Mouse (Mus musculus): ENCODE data around the gene Gm49776. TPM values are rescaled to one million over a fixed set of nuclear protein-coding genes. Genes with fewer than 3 reads are reported as not detected.

The Gm49776 gene
- total RNA-seq, 2 experiments from 2014 or later = 0.86 TPM; not detected in 1

GRCm38 (mm10) chr16:18234671-18235388 lies 23.3 kb downstream of the Gm49776 start, which contains the start of gene Zdhhc8:
Gene Zdhhc8, minus strand, starts transcription at chr16:18235136.
- peak; percentile 87 to 94 for DNase-seq

GRCm38 (mm10) chr16:18233919-18234670 lies 24.0 kb downstream of the Gm49776 start:
- DNase-seq = no peak

GRCm38 (mm10) chr16:18233451-18233850 lies 24.7 kb downstream of the Gm49776 start:
- DNase-seq = no peak

DNA sequence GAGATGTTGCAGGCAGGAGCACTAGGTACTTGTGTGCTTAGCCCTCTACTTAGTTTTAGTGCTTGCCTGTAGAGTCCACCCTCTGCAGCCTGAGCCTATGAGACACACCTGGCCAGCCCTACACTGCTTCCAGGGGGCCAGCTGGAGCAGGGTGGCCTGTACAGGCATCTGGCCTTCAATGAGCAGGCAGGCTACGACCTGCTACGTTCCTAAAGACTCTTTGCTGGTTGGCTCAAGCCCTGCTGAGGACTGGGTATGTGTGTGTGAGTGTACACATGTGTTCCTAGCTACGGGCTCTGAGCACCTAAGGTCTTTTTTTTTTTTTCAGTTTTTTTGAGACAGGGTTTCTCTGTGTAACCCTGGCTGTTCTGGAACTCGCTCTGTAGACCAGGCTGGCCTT lies 26.7 kb downstream of the Gm49776 start:
- DNase-seq = no peak

DNA sequence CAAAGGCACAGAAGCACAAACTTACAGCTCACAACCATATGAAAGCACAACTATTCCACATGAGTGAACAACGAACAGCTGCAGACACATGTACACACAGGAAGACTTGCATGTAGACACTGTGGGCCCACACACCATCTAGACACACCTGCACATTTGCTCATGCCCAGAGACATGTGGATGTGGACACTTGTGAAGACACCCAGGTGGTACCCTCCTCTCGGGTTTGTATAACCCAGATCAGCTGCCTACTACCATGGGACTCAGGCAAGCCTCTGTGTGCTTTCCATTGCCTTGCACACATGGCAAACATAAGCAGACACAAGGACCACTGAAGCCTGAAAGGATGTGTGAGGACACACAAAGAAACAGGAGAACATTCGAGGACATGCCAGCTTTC lies 27.1 kb downstream of the Gm49776 start:
- no peak for DNase-seq

GRCm38 (mm10) chr16:18230617-18231016 lies 27.5 kb downstream of the Gm49776 start:
- DNase-seq = no peak

DNA sequence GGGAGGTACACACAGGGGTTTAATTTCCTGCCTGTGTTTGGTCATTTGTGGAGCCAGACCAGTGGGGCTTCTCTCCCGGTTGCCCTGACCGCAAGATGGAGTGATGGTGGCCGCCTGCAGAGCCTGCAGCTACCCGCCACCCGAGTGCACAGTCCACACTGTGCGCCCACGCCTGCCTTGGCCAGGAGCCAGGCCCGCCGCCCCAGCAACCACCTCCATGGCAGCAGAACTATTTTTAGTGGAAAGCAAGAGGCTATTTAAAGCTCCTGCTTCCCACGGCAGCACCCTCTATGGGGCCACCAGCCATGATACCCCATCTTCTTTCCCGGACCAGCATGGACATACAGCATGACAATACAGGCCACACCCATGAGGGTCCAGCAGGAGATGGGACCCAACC lies 28.5 kb downstream of the Gm49776 start:
- peak; percentile 44 to 62 for DNase-seq

- DNase-seq = no peak
Measured at GRCm38 (mm10) chr16:18228856-18229255, 29.3 kb downstream of the Gm49776 start.

DNA sequence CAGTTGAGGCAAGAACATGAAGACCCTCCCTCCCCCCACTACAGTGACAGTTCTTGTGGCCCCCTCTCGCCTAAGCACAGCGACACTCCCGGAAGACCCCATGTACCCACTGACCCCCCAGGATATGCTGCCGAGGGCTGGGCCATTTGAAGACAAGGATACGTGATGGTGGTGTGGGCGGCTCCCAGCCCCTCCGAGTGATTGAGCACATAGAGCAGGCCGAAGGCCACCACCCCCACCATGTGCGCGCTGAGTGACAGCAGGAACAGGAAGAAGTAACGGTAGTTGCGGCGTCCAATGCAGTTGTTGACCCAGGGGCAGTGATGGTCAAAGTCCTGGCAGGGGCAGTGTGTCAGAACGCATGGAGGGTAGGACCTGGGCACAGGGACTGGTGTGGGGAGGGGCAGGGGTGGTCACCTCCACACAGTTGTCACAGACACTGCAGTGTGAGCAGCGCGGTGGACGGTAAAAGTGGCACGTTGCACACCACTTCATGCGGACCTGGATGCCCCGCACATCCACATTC lies 30.2 kb downstream of the Gm49776 start:
- DNase-seq = no peak

GRCm38 (mm10) chr16:18227187-18227586 lies 30.9 kb downstream of the Gm49776 start:
- DNase-seq = no peak

GRCm38 (mm10) chr16:18222188-18222587 lies 35.9 kb downstream of the Gm49776 start:
- DNase-seq = no peak

- DNase-seq = no peak
Measured at GRCm38 (mm10) chr16:18221543-18221898, 36.6 kb downstream of the Gm49776 start.

GRCm38 (mm10) chr16:18220856-18221542 lies 37.1 kb downstream of the Gm49776 start:
- DNase-seq = no peak

DNA sequence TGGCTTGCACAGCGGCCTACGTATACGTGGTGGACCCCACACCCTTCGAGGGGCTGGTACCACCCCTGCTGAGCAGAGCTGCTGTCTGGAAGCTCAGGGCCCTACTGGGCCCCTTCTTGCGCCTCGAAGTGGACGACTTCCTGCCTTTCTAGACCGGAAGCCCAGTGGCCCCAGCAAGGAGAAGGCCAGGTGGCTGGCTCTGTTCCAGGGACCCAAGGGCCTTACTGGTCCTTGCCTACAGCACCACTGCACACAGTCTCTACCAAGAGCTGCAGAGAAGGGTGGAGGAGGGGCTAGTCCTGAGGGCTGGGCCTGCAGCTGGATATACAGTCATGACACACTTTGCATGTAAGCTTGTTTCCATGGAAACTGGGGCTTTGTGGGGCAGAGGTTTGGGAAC lies 38.1 kb downstream of the Gm49776 start:
- peak; percentile 40 to 50 for DNase-seq

GRCm38 (mm10) chr16:18218580-18218996 lies 39.5 kb downstream of the Gm49776 start:
- DNase-seq = no peak

DNA sequence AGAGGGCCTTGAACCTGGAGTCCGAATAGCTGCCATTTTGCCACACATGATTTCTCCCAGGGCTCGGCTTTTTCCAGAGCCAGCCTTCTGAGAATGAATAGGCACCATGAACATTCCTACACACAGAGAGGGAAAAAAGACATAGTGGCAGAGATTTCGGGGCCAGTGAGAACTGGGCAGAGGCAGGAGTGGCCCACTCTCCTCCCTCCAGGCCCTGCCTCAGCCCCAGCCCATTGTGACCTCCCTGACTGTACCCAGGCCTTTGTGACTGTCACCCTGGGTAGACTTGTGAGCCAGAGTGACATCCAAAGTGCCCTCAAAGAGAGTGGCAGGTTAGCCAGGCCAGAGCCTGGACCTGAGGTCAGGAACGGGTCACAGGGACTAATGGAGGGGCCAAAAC lies 40.5 kb downstream of the Gm49776 start, which contains the start of gene Ccdc188:
Ccdc188 (plus strand) TSS at position 301 of the 400 bp plus-strand sequence.
- DNase-seq = no peak

- DNase-seq = no peak
Measured at GRCm38 (mm10) chr16:18214858-18215257, 43.3 kb downstream of the Gm49776 start.

DNA sequence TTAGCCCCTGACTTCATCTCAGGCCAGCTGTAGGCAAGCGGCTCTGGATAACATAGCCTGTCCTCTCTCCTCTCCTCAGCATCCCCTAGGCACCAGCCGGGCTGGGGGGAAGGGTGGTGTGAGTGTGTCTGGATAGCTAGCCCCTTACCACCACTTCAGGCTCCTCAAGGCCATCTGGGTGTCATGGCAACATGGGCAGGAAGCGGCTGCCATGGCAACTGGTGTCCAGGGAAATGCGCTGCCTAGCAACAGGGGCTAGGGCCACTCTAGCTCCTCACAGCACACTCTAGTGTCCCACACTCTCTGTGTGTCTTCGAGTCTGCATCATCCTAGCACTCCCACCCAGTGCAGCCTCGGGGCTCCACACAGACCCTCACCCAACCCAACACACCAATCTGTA lies 44.4 kb downstream of the Gm49776 start:
- DNase-seq = no peak

- DNase-seq = peak; percentile 84 to 89
Measured at GRCm38 (mm10) chr16:18211417-18212171, 46.5 kb downstream of the Gm49776 start.

DNA sequence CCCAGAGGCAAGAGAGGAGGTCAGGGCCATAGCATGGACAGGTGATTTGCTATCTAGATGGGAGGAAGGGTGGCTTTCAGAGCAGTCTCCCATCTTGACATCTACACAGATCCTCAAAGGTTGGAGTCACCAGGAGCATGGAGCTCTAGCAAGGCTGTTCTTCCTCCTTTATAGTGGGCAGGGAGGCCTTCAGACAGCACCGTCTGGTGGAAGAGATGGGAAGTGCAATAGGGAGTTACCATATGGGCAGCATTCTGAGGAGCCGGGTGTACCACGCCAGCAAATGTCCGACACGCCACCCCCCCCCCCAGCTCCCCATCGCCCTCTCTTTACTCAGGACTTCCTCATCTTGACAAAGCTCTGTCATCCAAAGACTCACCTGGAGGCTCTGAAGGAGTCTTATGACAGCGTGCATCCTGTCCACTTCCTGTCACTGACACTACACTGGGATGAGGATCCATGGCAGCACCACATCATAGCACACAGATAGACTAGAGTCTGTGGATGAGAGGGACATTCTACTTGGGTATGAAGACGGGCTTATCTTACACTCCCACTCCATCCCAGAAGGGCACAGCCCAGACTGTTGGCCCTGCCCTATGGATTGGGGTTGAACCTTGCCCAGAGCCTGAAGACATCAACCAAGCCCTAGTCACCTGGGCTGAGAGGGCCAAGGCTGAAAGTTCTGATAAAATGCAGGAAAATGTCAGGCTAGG lies 47.3 kb downstream of the Gm49776 start:
- peak; percentile 55 to 72 for DNase-seq

DNA sequence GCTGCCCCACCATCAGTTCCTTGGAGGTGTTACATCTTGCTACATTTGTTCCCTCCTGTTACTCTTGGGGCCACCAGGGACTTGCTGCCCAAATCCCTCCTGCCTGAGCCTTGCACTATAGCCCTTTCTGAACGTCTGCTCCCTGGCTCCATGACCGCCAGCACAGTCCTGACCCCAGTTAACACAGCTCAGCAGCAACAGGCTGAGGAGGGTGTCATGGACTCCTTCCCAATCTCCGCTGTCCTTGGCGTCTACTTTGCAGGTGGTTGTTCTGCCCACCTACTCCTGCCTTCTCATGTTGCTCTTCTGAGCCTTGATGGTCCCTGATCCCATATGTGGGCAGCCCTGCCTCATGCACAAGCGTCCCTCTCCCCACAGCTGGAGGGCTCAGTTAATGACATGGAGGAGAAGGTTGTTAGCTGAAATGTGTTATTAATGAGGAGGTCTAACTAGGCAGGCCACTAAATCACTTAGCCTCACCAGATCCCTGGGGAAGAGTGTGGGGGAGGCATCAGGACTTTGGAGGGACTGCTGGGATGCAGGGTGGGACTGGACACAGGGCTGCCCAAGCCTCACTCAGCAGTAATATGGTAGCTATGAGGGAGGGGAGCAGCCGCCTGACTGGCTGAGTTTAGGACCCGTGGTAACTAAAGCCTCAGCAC lies 54.6 kb downstream of the Gm49776 start:
- no peak for DNase-seq

All from adrenal gland, postnatal 36 days (tissue).